Mouse (Mus musculus) adrenal gland, adult 2 months (tissue): ENCODE results near the gene Bcor. TPM values are rescaled to one million over a fixed set of nuclear protein-coding genes. Genes with fewer than 3 reads are reported as not detected.

ENCODE experiments used
- DNase-seq: peaks from one replicate; pipeline ENCODE4 v3.0.0; 2021
- long read RNA-seq: library from polyadenylated mRNA; stranded (forward); transcript quantifications from one replicate; pipeline ENCODE4 v2.0.0, GENCODE M21; 2021
- polyA plus RNA-seq: library from polyadenylated mRNA; depleted of rRNA; stranded (reverse); fragments of >200 nt; gene quantifications from 2 replicates; pipeline ENCODE4 v1.2.3, GENCODE M21; 2012; rRNA removed
- total RNA-seq, 2 experiments: library from RNA; stranded (reverse); gene quantifications; 2 replicates each; pipeline ENCODE4 v1.2.3; 2021

Gene Bcor
- total RNA-seq (10 to 100 TPM; 11.8 to 16.9 TPM), polyA plus RNA-seq (7.5 and 9.3 TPM in 2 replicates)
- long read RNA-seq, full-length matches to known transcripts = 2 of 8 reads
- long read RNA-seq, partial matches to known transcripts = 1 of 8 reads
- long read RNA-seq, other reads (novel, unspliced or antisense) = 5 of 8 reads

DNA sequence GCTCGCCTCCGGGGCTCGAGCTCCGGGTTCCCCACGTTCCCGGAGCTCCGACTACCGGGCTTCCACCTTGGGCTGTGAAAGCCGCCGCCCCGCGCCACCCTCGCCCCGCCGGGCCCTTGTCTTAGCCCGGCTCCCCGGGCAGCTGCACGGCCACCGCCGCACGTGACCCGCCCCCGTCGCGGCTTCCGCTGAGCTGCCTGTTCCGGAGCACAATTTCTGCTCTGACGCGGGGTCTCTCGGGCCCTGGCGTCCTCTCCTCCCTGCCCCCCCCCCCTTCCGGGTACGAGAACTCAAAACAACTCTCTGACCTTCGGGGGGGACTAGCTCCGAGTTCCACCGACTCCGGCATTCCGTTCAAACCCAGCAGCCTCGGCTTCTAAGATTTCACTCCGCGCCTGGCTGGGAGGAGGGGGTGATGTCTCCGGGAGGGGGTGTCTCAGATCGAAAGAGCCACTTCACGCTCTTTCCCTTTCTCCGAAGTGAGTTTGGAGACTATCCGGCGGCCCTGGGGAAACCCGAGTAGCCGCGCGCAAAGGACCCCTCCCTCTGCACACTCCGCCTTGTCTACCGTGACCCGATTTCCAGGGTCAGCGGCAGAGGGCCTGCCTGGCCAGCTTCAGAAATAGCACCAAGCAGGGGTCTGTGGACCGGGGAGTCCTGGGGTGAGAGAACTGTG lies at the start of gene Bcor:
TSS of gene Bcor (minus strand) at position 375 of the 676 bp plus-strand sequence.
- DNase-seq = peak; percentile 79

DNA sequence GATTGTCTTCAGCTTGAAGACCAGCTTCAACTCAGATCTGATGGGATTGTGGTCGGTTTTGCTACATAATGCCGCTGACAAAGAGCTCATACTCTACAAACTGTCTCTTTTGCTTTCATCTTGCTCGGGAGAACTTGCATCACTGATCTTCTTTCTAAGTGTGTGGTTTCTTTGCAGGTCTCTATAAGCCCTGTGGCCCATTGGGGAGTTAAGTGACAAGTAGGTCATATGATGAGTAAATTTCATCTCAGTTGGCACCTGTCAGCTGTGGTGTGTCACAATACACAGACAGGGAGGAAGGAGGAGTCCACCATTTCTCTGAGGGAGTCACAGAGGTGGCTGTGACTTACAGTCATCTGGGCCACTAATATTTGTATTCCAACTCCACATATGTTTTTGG lies 42.8 kb upstream of the Bcor start:
- DNase-seq = no peak

DNA sequence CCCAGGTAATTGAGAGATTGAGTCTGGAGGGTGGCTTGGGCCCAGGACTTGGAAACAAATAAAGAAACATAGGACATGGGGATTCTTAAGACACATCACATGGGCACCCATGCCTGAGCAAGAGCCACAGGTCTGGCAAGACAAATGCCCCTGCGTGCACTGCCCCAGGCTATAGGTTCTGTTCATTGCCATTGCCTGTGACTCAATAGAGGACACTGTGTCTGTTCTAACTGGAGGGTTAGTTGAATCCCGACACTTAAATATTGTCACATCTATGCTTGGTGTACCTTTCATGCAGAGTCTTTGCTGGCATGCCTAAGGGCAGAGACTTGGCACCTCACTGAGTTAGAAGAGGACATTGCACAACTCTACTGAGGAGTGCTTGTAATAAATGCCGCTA lies 41.0 kb upstream of the Bcor start:
- no peak for DNase-seq

DNA sequence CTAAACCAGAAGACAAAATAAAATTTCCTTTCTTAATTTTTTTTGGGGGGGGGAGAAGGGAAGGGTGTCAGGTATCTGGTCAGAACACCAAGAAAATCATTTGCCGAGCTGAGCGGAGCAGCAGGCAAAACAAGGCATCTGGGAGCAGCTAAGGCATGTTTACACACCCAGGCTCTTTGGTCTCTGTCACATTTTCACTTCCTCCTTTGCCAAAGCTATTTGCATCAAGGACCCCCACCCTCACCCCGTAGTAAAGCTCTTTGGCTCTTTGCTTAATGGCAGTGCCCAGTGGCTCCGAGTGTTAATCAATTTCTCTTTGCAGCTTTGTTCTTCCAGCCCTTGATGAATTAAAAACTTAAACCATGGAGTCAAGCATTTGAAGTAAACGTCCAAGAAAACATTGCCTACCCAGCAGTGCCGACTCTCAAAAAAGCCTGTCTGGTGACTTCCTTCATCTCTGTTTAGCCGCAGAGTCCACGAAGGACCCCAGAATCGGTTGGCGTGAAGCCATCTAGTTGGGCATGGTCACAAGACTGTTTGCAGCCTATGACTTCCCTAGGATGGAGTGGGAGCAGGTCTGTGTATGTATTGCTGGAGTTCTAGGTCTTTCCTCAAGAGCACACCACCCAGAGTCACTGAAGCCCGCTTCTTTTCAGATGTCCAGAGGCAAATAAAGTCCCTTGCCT lies 35.2 kb upstream of the Bcor start:
- no peak for DNase-seq

DNA sequence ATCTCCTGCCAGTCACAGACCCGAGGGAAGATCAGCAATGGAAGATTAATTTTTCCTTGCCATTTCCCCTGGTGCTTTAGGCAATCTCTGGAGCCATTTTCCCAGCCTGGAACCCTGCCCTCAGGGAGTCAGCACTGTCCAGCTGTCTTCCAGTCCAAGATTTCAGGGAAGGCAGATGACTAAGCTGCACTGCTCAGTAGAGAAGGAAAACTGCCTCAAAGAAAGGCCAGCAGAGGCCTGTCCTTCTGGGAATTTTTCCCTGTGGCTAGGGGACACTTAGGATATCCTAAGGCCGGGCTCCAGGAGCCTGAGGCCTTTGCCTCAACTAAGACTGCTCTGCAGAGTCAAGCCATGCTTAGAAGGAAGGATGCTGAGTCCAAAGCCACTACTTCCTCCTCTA lies 32.2 kb upstream of the Bcor start:
- no peak for DNase-seq

DNA sequence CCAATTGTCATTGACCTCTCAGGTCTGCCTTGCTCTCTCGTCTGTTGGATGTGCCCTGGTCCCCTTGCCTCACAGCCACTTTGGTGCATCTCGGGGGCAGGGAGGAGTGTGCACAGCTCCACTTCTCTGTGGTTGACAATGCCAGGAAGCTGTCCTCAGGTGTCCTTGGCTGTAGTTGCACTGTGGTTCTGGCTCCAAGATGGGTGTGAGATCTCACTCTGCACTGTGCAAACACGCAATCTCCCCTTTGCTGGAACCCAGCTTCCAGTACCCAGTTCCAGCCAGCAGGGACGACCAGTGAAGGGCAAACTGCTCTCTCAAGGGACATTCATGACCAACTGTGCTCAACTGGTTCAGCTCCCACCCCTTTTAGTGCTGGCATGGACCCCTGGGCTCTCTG lies 29.4 kb upstream of the Bcor start:
- DNase-seq = no peak

DNA sequence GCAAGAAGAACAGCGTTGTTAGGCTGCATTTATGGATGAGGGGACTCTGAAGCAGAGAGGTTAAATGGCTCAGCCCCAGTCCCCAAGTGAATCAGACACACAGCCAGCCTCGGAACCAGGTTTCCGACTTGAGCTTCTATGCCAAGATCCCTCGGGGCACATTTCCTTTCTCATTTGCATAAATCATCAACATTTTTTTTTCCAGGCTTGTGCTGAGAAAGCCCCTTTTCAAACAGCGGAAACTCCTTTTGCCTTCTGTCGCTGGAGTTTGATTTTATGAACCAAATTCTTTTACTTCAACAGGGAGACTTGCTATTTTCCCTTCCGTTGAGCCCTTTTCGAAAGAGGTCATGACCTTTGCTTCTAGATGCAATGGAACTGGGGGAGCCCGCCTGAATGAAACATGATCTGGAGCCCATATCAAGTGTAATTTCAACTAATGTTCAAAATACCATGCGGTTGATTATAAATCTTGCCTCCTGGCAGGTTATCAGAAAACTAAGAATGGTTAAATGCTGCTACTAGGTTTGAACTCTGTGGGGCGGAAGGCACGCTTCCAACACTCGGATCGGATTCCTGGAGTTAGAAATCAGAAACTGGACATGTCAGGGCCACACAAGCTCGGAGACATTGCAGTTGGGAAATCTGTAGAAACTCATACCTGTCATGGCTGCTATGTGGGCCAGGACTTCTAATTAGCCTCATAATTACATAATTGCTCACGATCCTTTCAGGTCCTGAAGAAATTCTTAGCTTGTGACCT lies 15.2 kb upstream of the Bcor start:
- DNase-seq = no peak

DNA sequence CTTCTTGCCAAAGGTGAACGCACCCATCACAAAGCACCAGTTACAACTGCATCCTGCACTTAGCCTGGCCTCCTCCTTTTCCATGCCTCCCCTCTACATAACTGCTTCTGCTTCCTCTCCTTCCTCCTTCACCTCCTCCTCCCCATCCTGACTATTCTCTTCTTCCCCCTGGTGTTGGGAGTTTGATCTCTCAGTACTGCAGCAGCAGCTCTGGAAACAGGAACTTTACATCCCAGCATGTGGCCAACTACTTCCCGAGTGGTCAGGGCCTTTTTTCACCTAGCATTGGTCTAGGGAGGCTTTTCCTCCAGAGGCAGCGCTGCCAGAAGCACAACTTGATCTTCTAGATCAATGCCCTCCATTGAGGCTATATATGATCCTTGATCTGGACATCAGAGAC lies 10.0 kb upstream of the Bcor start:
- no peak for DNase-seq

DNA sequence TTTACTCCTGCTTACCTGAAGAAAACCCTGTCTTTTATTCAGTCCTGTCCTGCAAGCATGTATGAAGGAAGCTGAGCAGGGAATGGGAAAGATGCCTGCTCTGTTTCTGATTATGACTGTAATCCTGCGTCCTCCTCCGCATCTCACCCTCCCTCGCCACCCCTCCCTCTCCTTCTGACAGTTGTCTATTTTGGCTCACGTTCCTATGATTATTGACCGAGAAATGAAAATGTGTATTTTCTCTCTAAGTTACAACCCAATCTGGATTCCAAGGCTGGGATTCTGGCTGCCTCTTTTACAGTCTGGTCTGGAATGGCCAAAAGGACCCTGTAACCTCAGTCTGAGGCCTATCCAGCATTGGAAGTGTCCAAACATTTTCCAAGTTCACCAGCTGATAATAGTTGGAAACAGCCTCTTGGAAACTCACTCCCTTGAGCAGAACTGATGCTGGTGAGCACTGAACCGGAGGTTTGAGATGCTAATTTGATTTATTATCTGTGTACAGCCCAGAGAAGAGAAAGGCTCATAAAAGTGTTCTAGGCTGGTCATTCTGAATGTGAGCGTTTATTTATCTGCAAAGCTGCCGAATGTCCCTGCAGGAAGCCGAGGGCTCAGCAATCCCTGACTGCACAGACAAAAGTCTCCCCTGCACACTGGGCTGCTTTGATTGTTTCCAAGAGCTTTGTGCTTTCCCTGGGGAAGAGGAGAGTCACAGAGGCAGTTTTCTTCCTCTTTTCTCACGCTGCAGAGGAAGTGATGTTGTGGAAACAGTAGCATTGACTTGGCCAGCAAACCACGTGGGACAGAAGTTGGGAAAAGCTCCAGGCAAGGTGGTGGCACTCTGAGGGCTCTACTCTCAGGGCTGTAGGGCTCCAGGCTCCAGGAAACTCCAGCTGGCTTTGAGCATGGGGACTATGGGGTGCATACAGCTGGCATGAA lies 4.7 kb upstream of the Bcor start:
- DNase-seq = peak; percentile 10

DNA sequence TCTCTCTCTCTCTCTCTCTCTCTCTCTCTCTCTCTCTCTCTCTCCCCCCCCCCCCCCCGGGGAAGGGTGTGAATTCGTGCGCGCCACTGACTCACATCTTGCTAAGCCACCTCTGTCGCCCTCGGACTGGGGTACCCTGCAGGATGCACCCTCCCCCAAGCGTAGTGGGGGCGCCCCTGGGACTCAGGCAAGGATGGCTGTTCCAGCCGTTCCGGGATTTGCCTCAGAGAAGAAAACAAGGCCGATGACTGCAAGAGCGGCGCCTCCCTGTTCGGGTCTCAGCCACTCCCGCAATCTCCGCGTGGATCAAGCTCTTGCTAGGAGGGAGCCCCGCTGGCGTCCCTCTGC lies 647 bp downstream of the Bcor start:
- peak; percentile 59 for DNase-seq

DNA sequence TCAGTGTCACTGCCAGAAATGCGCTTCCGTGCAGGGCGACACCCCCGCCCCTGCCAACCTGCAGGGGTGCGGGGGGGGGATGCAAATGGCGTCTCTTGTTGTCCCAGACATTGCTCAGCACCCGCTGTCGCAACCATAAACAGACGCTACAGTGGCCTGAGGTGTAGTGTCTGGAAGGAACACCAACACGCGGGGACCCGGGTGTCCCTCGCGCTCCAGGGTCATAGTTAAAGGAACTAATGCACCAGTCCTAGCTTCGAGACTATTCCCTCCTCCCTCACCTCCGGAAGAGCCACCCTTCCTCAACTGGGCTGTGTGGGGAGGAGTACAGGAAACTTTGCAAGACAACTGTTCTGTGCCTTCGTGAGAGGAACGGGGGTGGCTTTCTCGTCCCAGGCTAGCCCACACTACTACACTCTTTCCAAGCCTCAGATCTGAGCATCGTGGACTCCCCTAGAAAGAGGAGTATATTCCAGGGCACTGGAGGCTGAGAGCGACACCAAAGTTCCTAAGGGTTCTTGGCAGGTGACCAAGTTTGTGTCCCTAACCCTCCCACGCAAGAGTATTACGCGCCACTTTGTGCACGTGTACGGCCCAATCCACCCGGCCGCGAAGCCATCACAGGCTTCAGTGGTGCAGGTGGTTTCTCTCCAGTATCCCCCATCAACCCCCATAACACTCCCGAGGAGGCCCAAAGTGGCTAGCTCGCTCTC lies 1.2 kb downstream of the Bcor start:
- DNase-seq = peak; percentile 50

DNA sequence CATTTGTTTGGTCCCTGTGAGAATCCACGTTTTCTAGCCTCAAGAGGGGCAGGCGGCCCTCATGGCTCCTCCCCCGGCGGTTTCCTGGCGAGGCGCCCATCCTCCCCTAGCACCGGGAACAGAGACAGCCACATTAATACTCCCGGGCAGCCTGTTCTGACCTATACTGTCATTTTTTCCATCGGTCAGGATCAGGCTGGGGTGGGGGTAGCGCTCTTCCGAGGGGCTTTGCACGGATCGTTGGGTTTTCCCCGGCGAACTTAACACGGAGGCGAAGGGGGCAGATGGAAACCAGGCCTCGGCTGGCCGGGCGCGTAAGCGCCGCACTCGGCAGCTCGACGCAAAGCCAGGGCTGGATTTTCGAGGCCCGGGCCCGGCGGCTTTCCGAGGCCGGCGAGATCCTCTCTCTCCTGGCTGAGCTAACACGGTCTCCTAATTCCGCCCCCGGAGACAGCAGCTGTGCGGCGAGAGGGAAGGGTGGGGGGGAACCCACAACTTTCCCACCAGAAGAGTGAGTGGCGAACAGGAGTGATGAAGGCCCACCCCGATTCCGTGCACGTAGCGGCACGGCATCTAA lies 1.8 kb downstream of the Bcor start:
- DNase-seq = peak; percentile 82

DNA sequence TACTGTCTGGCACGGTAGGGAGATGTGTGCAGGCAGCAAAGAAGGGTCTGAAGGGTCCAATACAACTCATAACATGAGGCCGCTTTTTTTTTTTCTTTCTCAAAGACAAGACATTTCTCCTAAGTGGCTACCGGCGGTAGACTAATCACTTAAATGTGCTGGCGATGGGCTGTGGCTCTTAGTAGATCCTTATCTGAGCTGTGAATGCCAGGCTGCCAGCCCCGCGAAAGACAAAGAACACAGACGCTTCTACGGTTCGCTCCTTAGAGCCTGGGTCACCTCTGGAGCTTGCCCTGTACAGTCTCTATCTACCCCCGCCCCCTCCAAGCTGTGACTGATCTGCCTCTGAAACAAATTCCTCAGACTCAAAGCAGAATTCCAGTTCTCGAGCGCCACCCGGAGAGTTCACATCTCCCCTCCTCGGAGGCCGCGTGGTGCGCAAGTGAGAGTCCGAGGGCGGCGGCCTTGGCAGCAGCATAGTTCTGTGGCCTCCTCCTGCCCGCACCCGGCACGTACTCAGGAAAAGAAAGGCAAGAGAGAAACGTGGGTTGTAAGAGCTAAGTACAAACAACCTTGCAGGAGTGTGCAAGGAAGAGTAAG lies 2.7 kb downstream of the Bcor start:
- DNase-seq = peak; percentile 78

DNA sequence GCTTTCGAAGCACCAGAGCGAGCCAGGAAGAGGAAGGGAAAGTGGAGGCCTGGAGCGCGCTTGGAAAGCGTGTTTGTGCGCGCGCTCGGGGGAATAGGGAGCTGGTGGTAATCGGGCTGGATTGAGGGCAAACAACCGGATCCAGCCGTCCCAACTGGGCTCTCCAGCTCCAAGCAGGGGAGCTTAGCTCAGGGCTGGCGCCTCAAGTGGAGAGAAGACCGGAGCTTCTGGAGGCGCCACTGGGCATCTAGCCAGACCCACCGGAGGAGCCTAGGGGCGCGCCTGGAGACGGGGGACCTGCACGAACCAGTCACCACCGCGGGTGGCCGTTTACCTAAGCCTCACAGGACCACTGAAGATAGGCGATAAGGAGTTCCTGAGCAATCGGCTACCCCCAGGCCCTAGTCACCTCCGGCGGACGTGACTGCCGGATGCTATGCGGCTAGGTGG lies 4.3 kb downstream of the Bcor start:
- peak; percentile 54 for DNase-seq

DNA sequence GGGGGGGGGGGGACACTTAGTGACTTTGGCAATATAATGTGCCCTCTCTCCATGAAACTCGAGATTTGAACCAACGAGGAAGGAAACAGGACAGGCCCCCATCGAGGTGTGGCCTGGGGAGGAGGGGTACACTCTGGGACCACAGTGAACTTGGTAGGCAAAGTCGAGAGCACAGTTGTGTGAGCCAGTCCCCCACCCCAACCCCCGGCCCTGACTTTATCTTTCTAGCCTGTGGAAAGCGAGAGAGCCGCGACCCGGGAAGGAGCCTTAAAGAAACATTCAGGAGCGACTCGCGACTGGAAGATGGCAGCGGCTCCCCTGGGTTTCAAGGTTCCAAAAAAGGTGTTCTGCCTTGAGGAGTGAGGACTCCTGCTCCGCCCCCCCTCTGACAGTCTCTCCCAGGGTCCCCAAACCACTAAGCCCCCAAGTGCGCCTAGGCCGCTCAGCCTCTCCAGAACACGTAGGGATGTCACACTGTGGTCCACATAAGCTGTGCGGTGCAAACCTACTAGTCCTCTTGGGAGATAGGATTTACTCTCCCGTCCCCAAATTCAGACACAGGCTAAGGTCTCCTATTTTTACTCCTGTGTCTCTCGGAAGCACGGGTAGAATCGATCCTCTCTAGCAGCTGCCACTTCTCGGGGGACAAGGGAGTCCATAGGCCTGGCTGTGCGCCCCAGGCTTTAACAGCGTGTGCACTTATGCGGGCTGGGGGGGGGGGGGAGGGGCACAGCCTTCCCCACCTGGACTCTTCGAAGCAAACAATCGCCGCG lies 4.9 kb downstream of the Bcor start:
- DNase-seq = no peak

DNA sequence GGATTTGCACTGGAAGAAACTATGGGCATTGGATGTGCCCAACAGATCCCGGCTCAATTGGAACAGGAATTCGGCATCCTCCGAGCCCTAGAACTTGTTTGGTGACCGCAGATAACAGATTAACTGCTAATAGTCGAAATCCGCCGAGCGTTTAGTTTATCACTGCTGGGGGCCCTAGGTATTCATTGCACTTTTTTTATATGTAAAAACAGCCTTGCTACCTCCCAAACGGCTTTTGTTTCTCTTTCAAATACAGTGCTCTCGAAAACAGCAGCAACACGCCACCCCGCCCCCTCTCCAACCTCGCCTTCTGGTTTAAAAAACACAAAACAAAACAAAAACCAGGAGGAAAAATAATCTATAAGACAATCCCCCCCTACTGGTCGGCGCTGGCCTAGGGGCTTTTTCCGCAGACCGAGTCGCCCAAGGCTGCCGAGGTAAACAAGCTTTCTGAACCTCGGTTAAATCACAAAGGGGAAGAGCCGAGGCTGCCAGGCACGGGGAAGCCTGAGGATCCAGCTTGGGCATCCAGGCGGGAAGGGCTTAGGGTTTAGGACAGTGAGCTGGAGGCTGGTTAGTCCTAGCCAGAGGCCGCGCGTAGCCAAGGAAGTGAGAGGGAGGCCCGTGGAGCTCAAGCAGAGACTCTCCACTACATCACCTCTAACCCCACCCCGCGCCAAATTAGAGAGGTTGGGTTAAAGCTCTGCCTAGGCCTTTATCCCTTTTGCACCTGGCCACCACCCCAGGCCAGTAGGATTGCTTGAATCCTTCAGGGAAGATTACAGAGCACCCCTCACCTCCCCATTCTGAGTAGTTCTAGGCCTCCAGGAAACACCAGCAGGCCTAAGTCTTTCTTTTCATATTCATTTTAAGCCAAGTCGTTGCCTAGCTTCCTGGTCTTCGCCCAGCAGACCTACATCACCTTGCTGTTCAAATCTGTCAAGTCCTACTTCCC lies 6.7 kb downstream of the Bcor start:
- no peak for DNase-seq

DNA sequence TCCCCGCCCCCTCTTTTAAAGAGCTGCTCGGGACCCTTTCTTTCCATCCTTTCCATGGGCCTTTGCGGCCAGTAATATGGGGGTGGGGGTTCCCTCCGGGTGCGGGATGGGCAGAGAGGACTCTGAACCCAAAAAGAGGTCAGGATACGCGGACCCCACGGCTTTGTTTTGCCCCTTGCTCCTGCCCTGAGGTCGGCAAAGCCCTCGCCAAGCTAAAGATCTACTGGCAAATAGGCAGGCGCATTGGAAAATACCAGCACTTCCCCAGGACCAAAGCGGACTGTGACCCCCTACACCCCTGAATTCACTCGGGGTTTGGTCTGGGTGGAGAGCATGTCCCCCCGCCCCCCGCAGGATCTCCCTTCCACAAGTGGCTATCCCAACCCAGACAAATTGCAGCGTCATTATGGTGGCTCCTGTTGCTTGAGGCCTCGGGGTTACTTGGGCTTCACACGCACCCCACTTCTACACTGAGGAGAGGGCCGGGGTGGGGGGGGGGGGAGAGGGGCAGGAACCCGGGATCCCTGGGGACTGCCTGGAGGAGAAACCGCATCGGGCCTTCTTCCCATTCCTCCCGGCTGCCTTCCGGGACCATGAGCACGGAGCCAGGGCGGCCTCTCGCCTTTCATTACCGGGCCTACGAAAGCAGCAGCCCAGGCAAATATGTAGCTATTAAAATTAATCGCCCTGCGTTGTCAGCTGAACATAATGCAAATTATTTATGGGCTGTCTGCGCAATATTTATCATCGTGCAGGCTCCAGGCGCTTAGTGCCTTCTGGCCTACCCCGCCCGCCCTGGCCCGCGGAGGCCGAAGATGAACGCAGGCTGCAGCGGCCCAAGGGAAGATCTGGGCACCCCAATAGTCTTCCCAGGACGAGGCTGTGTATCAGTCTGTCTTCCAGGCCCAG lies 7.9 kb downstream of the Bcor start:
- no peak for DNase-seq
